In the genomic region with DNA sequence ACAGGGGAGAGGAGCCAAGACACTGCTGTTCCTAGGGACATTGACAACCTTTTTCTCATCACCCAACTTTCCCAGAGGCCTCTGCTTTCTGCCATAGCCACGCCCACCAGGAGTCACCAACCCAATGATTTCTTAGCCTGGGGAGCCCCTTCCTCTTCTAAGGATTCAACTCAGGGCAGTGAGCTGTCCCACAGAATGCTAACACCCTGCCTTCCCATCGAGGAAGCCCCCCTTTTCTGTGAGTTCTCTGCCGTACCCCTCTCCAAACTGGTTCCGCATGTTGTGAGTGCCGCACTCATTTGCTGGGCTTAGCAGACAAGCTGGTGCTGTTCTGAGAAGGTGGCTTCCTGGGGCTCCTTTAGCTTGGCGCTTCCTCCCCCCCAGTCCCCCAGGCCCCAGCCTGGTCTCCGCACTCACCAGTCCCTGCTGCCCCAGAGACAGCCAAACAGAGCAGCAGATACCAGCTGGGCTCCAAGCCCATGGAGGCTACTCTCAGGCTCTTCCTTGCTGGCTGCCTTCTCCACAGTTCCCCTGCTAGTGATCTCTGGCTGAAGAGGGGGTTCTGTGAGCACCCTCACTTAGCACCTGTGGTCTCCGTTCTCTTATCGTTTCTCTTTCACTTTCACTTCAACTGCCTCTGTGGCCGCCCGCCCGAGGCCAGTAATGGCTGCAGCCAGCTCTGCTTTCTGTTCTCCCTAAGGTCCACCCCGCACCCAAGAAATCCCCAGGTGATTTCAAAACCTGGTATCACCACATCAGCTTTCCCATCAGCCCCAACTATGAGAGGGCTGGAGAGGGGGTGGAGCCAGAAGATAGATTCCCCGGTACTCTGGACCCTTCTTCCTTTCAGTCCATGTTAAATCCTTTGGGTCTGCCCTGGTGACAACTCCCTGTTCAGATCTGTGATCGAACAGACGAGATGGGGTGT, we compare ENCODE assay signal across 8 mouse cellular contexts. TPM values are rescaled to one million over a fixed set of nuclear protein-coding genes. Genes with fewer than 3 reads are reported as not detected.
A peak's percentile ranks its signal among the peaks of the same experiment; 100 is the strongest.
DNase-seq lines count a peak whose midpoint lies in the region; ATAC-seq and TF ChIP-seq lines count a peak whose summit lies in the region.

Gene Tapbpl (minus strand): TSS at position 744 of the 928 bp plus-strand sequence.

- H3K4me3 ChIP-seq in forebrain, embryonic 16.5 days (replicated peaks; ENCODE audit: low read length): peak within 1 kb of the TSS; percentile 38
- peak within 1 kb of the TSS; percentile 43 for H3K4me3 ChIP-seq in hindbrain, embryonic 13.5 days
- peak within 1 kb of the TSS; percentile 59 for H3K4me3 ChIP-seq in left cerebral cortex, adult 2 months
- H3K4me3 ChIP-seq in megakaryocyte, embryonic 14.5 days (replicated peaks): peak within 1 kb of the TSS; percentile 96

- intact Hi-C loops in left cerebral cortex, adult 2 months (cut with DNase I): loop anchor here (5.0 kb wide), 1 partner anchor 36 kb away; no protein-coding TSS in a partner anchor

- 12% methylated on average over 16 of the region's 16 CpGs for WGBS in forebrain, embryonic 16.5 days
- 12% methylated on average over 16 of the region's 16 CpGs for WGBS in hindbrain, embryonic 13.5 days

- H3K36me3 ChIP-seq in forebrain, embryonic 16.5 days (ENCODE audit: control insufficient read depth, insufficient read depth): no peaks in the 10 kb centered on the region
- no peaks in the 10 kb centered on the region for H3K36me3 ChIP-seq in hindbrain, embryonic 13.5 days
- peaks cover 45% of the 10 kb centered on the region for H3K36me3 ChIP-seq in megakaryocyte, embryonic 14.5 days (replicated peaks; ENCODE audit: low read length)

- H3K4me1 ChIP-seq in forebrain, embryonic 16.5 days (replicated peaks; ENCODE audit: control insufficient read depth, insufficient read depth, low read length): peaks cover 14% of the 10 kb centered on the region
- peaks cover 19% of the 10 kb centered on the region for H3K4me1 ChIP-seq in hindbrain, embryonic 13.5 days (replicated peaks)
- peaks cover 69% of the 10 kb centered on the region for H3K4me1 ChIP-seq in megakaryocyte, embryonic 14.5 days

- no peak for TF ChIP-seq CTCF in left cerebral cortex, adult 2 months (IDR thresholded peaks at IDR 0.05)

- H3K4me2 ChIP-seq in forebrain, embryonic 16.5 days (ENCODE audit: low read length): peak within 1 kb of the TSS; percentile 73
- H3K4me2 ChIP-seq in hindbrain, embryonic 13.5 days: peak within 1 kb of the TSS; percentile 87

- 0 out of 2 replicates have a peak within 1 kb of the TSS, but pooled peaks have one; percentile 6 for H3K27ac ChIP-seq in forebrain, embryonic 16.5 days (ENCODE audit: low read length)
- peak within 1 kb of the TSS; percentile 73 for H3K27ac ChIP-seq in hindbrain, embryonic 13.5 days
- H3K27ac ChIP-seq in left cerebral cortex, adult 2 months: peak within 1 kb of the TSS; percentile 58

- DNase-seq in frontal cortex, postnatal 25 days (ENCODE audit: low spot score in 2 of 2): no peak
- DNase-seq in cerebellum, adult 18-20 months: peak; percentile 63 to 74
- peak in 1 of 2 experiments; percentile 37 for DNase-seq in left cerebral cortex, adult 2 months (ENCODE audit: extremely low spot score in 1 of 2, low spot score in 2 of 2)
- peak; percentile 39 for DNase-seq in right cerebral cortex, postnatal 25 days

- no peaks in the 10 kb centered on the region for H3K27me3 ChIP-seq in forebrain, embryonic 16.5 days (replicated peaks; ENCODE audit: control insufficient read depth, insufficient read depth, low read length)
- 0 out of 2 replicates have a peak, but pooled peaks cover 3% of the 10 kb centered on the region for H3K27me3 ChIP-seq in hindbrain, embryonic 13.5 days
- no peaks in the 10 kb centered on the region for H3K27me3 ChIP-seq in megakaryocyte, embryonic 14.5 days (replicated peaks)

- H3K9ac ChIP-seq in forebrain, embryonic 16.5 days (replicated peaks; ENCODE audit: low read depth, low read length): peak within 1 kb of the TSS; percentile 59
- H3K9ac ChIP-seq in hindbrain, embryonic 13.5 days: peak within 1 kb of the TSS; percentile 75

- H3K9me3 ChIP-seq in forebrain, embryonic 16.5 days (ENCODE audit: control insufficient read depth, low read length): no peaks in the 10 kb centered on the region
- H3K9me3 ChIP-seq in hindbrain, embryonic 13.5 days: no peaks in the 10 kb centered on the region
- H3K9me3 ChIP-seq in megakaryocyte, embryonic 14.5 days: no peaks in the 10 kb centered on the region

- ATAC-seq in frontal cortex, adult (ENCODE audit: low TSS enrichment): peak; percentile 61
- peak; percentile 80 for ATAC-seq in forebrain, embryonic 16.5 days
- peak; percentile 78 for ATAC-seq in hindbrain, embryonic 13.5 days (ENCODE audit: low FRiP score)

RNA-seq across cellular contexts. Expression of gene Tapbpl, which starts in this region (rescaled TPM):
- 3.8 and 4.5 TPM in 2 replicates for polyA plus RNA-seq in forebrain, embryonic 16.5 days (2015; fragmentation: Nextera tagmentation; extraction: Ambion mirVana)
- 4.3 and 5.0 TPM in 2 replicates for polyA plus RNA-seq in hindbrain, embryonic 13.5 days (2015; fragmentation: Nextera tagmentation; extraction: Ambion mirVana)
- 1 to 10 TPM; 5.0 to 6.0 TPM for total RNA-seq in left cerebral cortex, adult 2 months (2021)
- 4.5 and 6.0 TPM in 2 replicates for polyA plus RNA-seq in megakaryocyte, embryonic 14.5 days (2012; ENCODE audit: insufficient read depth, low replicate concordance)

Comparison
In these comparisons a context has a peak if more than half of its experiments do, and no peak if none do; other contexts are left out.
1. DNase-seq: peak in cerebellum, adult 18-20 months (2 of 2) and right cerebral cortex, postnatal 25 days (single experiment); none in frontal cortex, postnatal 25 days (0 of 2).
2. H3K27ac ChIP-seq: peak in every context shown above with its lines; median percentile 73 in hindbrain, embryonic 13.5 days; 58 in left cerebral cortex, adult 2 months; 6 in forebrain, embryonic 16.5 days.
3. H3K4me3 ChIP-seq: peak in every context shown above with its lines; median percentile 96 in megakaryocyte, embryonic 14.5 days; 59 in left cerebral cortex, adult 2 months; 43 in hindbrain, embryonic 13.5 days; 38 in forebrain, embryonic 16.5 days.
4. Peak in every context shown above with its lines, with median percentiles within 50 percentile points of each other: ATAC-seq.